Mouse (Mus musculus) G1E (cell line): ENCODE data around the gene Gm11549. TPM values are rescaled to one million over a fixed set of nuclear protein-coding genes. Genes with fewer than 3 reads are reported as not detected.
A peak's percentile ranks its signal among the peaks of the same experiment; 100 is the strongest.

Source experiments
- ATAC-seq: 2 replicates; pipeline ENCODE4 v1.8.0; 2016; ENCODE audit warnings: mild to moderate bottlenecking; ENCODE audit not compliant: insufficient number of reproducible peaks, poor library complexity, low FRiP score, severe bottlenecking; ENCODE audit errors: extremely low read depth
- DNase-seq: peaks from one replicate; pipeline ENCODE4 v3.0.0; 2012; ENCODE audit warnings: low spot score
- H3K27me3 ChIP-seq: 2 replicates; pipeline ENCODE4 v1.6.1; 2012; ENCODE audit warnings: mild to moderate bottlenecking, low read length, inconsistent platforms; ENCODE audit not compliant: insufficient read depth
- H3K36me3 ChIP-seq: replicated peaks from 2 replicates; pipeline ENCODE3; 2012; ENCODE audit warnings: mild to moderate bottlenecking, inconsistent platforms
- H3K4me1 ChIP-seq: 2 replicates; pipeline ENCODE4 v1.6.1; 2012; ENCODE audit warnings: low read depth, low read length, inconsistent platforms, mixed read lengths; ENCODE audit not compliant: insufficient read depth
- H3K4me3 ChIP-seq: 2 replicates; pipeline ENCODE4 v1.5.1; 2012; ENCODE audit warnings: low read depth, mild to moderate bottlenecking, inconsistent platforms, low read length, moderate library complexity, mixed read lengths
- H3K9me3 ChIP-seq: replicated peaks from 2 replicates; pipeline ENCODE4 v1.6.1; 2012; ENCODE audit warnings: inconsistent platforms
- CTCF ChIP-seq: IDR thresholded peaks from 2 replicates; pipeline ENCODE4 v1.5.1; 2012; ENCODE audit warnings: low read depth, low read length, inconsistent platforms, mixed read lengths
- GATA1 ChIP-seq: IDR thresholded peaks from 2 replicates; pipeline ENCODE4 v1.6.1; 2012; ENCODE audit warnings: borderline replicate concordance, low read length, inconsistent platforms, mixed read lengths
- GATA2 ChIP-seq: IDR thresholded peaks from 2 replicates; pipeline ENCODE4 v1.6.1; 2012; ENCODE audit warnings: low read depth, low read length, inconsistent platforms, borderline replicate concordance
- POLR2AphosphoS5 ChIP-seq: IDR thresholded peaks from 2 replicates; pipeline ENCODE4 v1.6.1; 2012; ENCODE audit warnings: low read depth, low read length, inconsistent platforms; ENCODE audit not compliant: insufficient replicate concordance
- TAL1 ChIP-seq: conservative IDR thresholded peaks from 2 replicates; pipeline ENCODE4 v1.6.1; 2012; ENCODE audit warnings: low read depth, low read length, inconsistent platforms, mixed read lengths
- polyA plus RNA-seq: library from polyadenylated mRNA; stranded (reverse); fragments of >175 nt; gene quantifications from 2 replicates; pipeline ENCODE4 v1.2.3, GENCODE M21; 2012
- total RNA-seq, 2 experiments: library from RNA; stranded (forward) in 1 of 2; stranded (reverse) in 1 of 2; fragments of 200-1000 nt in 1 of 2; fragments of >200 nt in 1 of 2; fragmentation: Nextera tagmentation in 1 of 2; gene quantifications; 2 replicates each; pipeline ENCODE4 v1.2.3; 2014 to 2017

The Gm11549 gene
- total and polyA plus RNA-seq, 3 experiments: 0.05 TPM; not detected in 2

GRCm38 (mm10) chr3:36551851-36552384 is 30.3 kb upstream of the Gm11549 start:
- Histone ChIP-seq H3K9me3 (no peaks in the 10 kb centered on the region), H3K4me3 (peak overlapping the region; percentile 89), H3K27me3 (no peaks in the 10 kb centered on the region; the same call in 1 of the 2 replicates), H3K36me3 (peaks cover 30% of the 10 kb centered on the region), H3K4me1 (peaks cover 14% of the 10 kb centered on the region)
- DNase-seq: no peak
- TF ChIP-seq CTCF: no peak
- no peak for ATAC-seq

- no peaks in the 10 kb centered on the region; the same call in 1 of the 2 replicates for H3K27me3 ChIP-seq
- no peaks in the 10 kb centered on the region for H3K9me3 ChIP-seq
- no peak for DNase-seq
- peaks cover 14% of the 10 kb centered on the region for H3K4me1 ChIP-seq
- H3K36me3 ChIP-seq: peaks cover 25% of the 10 kb centered on the region
- no peak for ATAC-seq
- no peak for TF ChIP-seq POLR2AphosphoS5
- no peak for TF ChIP-seq GATA1
- TF ChIP-seq TAL1: no peak
- TF ChIP-seq GATA2: no peak
- TF ChIP-seq CTCF: no peak
- no peak overlapping the region for H3K4me3 ChIP-seq
These were observed 29.7 kb upstream of the Gm11549 start for GRCm38 (mm10) chr3:36551343-36551742.

- ATAC-seq (no peak), DNase-seq (no peak)
- H3K4me3 ChIP-seq: no peak overlapping the region
- H3K4me1 ChIP-seq: no peaks in the 10 kb centered on the region
- peaks cover 9% of the 10 kb centered on the region; the same call in 1 of the 2 replicates for H3K27me3 ChIP-seq
- TF ChIP-seq GATA1 (no peak), POLR2AphosphoS5 (no peak), CTCF (no peak), TAL1 (no peak), GATA2 (no peak)
- no peaks in the 10 kb centered on the region for H3K36me3 ChIP-seq
- H3K9me3 ChIP-seq: no peaks in the 10 kb centered on the region
These were observed 23.3 kb upstream of the Gm11549 start for GRCm38 (mm10) chr3:36544961-36545360.

- Histone ChIP-seq H3K4me3 (no peak overlapping the region), H3K4me1 (no peaks in the 10 kb centered on the region), H3K9me3 (no peaks in the 10 kb centered on the region), H3K27me3 (peaks cover 32% of the 10 kb centered on the region), H3K36me3 (no peaks in the 10 kb centered on the region)
- ATAC-seq: no peak
- TF ChIP-seq POLR2AphosphoS5: no peak
- TF ChIP-seq GATA1: no peak
- TF ChIP-seq CTCF: no peak
- TF ChIP-seq TAL1: no peak
- TF ChIP-seq GATA2: no peak
- DNase-seq: no peak
These were observed 19.8 kb upstream of the Gm11549 start for GRCm38 (mm10) chr3:36541399-36541798.

- TF ChIP-seq POLR2AphosphoS5 (no peak), TAL1 (no peak), GATA1 (no peak), GATA2 (no peak), CTCF (no peak)
- no peaks in the 10 kb centered on the region for H3K36me3 ChIP-seq
- no peak for ATAC-seq
- H3K4me1 ChIP-seq: no peaks in the 10 kb centered on the region
- DNase-seq: no peak
- peaks cover 32% of the 10 kb centered on the region for H3K27me3 ChIP-seq
- no peak overlapping the region for H3K4me3 ChIP-seq
- no peaks in the 10 kb centered on the region for H3K9me3 ChIP-seq
These were observed 19.1 kb upstream of the Gm11549 start for GRCm38 (mm10) chr3:36540756-36541155.

GRCm38 (mm10) chr3:36537701-36538470 is 16.3 kb upstream of the Gm11549 start:
- Histone ChIP-seq H3K9me3 (no peaks in the 10 kb centered on the region), H3K27me3 (peaks cover 29% of the 10 kb centered on the region), H3K4me3 (no peak overlapping the region), H3K36me3 (no peaks in the 10 kb centered on the region), H3K4me1 (no peaks in the 10 kb centered on the region)
- ATAC-seq (no peak), DNase-seq (no peak)
- TF ChIP-seq POLR2AphosphoS5 (no peak), TAL1 (no peak), GATA2 (no peak), CTCF (no peak), GATA1 (no peak)

GRCm38 (mm10) chr3:36536041-36536440 is 14.4 kb upstream of the Gm11549 start:
- TF ChIP-seq CTCF: no peak
- TF ChIP-seq POLR2AphosphoS5: no peak
- no peak for TF ChIP-seq TAL1
- no peak for TF ChIP-seq GATA2
- TF ChIP-seq GATA1: no peak
- Histone ChIP-seq H3K4me3 (no peak overlapping the region), H3K36me3 (no peaks in the 10 kb centered on the region), H3K9me3 (no peaks in the 10 kb centered on the region), H3K27me3 (peaks cover 28% of the 10 kb centered on the region), H3K4me1 (no peaks in the 10 kb centered on the region)
- ATAC-seq (no peak), DNase-seq (no peak)
